Mouse (Mus musculus) limb, embryonic 12.5 days (tissue): Measurements from ENCODE around the gene Rora. TPM values are rescaled to one million over a fixed set of nuclear protein-coding genes. Genes with fewer than 3 reads are reported as not detected.
A peak's percentile ranks its signal among the peaks of the same experiment; 100 is the strongest.

Experiments used
- ATAC-seq: fragments of 200-750 bp; cut with Nextera tagmentation; 2 replicates; pipeline ENCODE4 v1.8.0; 2017; ENCODE audit warnings: low read depth, moderate TSS enrichment; ENCODE audit not compliant: insufficient number of reproducible peaks, insufficient read depth, low FRiP score, low TSS enrichment
- H3K27ac ChIP-seq: fragments of 300-500 bp; sonication (generic); 2 replicates; pipeline ENCODE4 v1.5.1; 2016; ENCODE audit warnings: mild to moderate bottlenecking, moderate library complexity
- H3K27me3 ChIP-seq: fragments of 300-500 bp; sonication (generic); 2 replicates; pipeline ENCODE4 v1.6.1; 2016; ENCODE audit warnings: mild to moderate bottlenecking, moderate library complexity
- H3K36me3 ChIP-seq: fragments of 300-500 bp; sonication (generic); 2 replicates; pipeline ENCODE4 v1.6.1; 2016; ENCODE audit warnings: mild to moderate bottlenecking, moderate library complexity
- H3K4me1 ChIP-seq: fragments of 300-500 bp; sonication (generic); replicated peaks from 2 replicates; pipeline ENCODE4 v1.6.1; 2016
- H3K4me2 ChIP-seq: fragments of 300-500 bp; sonication (generic); 2 replicates; pipeline ENCODE4 v1.6.1; 2016; ENCODE audit warnings: mild to moderate bottlenecking, moderate library complexity
- H3K4me3 ChIP-seq: fragments of 300-500 bp; sonication (generic); replicated peaks from 2 replicates; pipeline ENCODE4 v1.5.1; 2016; ENCODE audit warnings: mild to moderate bottlenecking
- H3K9ac ChIP-seq: fragments of 300-500 bp; sonication (generic); replicated peaks from 2 replicates; pipeline ENCODE4 v1.6.1; 2016; ENCODE audit warnings: mild to moderate bottlenecking, moderate library complexity
- H3K9me3 ChIP-seq: fragments of 300-500 bp; sonication (generic); 2 replicates; pipeline ENCODE4 v1.6.1; 2016; ENCODE audit warnings: mild to moderate bottlenecking, moderate library complexity
- WGBS: fragments of 180-500 bp; shearing (Covaris S2); methylation state at CpG from one replicate; pipeline ENCODE4 v1.1.7; 2016; 5-methylcytosine and 5-hydroxymethylcytosine counted together
- polyA plus RNA-seq: library from polyadenylated mRNA; unstranded; fragments of >200 nt; fragmentation: Nextera tagmentation; extraction: Ambion mirVana; gene quantifications from 2 replicates; pipeline ENCODE4 v1.2.1, GENCODE M21; 2016

Rora gene
- polyA plus RNA-seq, 1 experiment from 2014 or later, result 6.0 TPM

- WGBS, result 82% methylated on average over 17 of the region's 17 CpGs
- H3K27ac ChIP-seq, result no peak overlapping the region
- no peak for ATAC-seq
- H3K9me3 ChIP-seq, result no peaks in the 10 kb centered on the region; the same call in 1 of the 2 replicates
- H3K9ac ChIP-seq, result no peak overlapping the region
- no peaks in the 10 kb centered on the region for H3K36me3 ChIP-seq
- no peak overlapping the region for H3K4me2 ChIP-seq
- no peaks in the 10 kb centered on the region for H3K27me3 ChIP-seq
- peaks cover 21% of the 10 kb centered on the region for H3K4me1 ChIP-seq
- no peak overlapping the region for H3K4me3 ChIP-seq
Measured at GRCm38 (mm10) chr9:69384475-69384874, 730.9 kb downstream of the Rora start.

DNA sequence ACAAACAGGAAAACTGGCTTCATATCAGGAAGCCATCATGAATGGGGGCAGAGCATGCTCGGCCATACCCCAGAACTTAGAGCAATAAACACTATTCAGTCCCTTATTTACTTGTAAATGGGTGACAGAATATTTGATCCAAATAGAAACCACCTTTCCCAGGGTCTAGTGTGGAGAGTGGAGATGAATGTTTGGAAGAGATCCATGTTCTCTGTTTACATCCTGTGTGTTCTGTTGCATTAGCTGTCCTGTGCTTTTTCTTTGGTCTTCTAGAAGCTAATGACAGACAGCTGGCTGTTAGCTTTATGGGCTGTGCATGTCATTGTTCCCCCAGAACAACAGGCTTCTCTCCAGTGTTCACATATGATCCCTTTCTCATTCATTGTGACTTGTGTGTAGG is 731.3 kb downstream of the Rora start:
- Histone ChIP-seq H3K9ac (no peak overlapping the region), H3K4me3 (no peak overlapping the region), H3K4me2 (no peak overlapping the region), H3K27ac (no peak overlapping the region), H3K36me3 (no peaks in the 10 kb centered on the region), H3K27me3 (no peaks in the 10 kb centered on the region), H3K4me1 (peaks cover 21% of the 10 kb centered on the region), H3K9me3 (no peaks in the 10 kb centered on the region; the same call in 1 of the 2 replicates)
- ATAC-seq, result no peak
- 54% methylated on average over 1 of the region's 1 CpGs for WGBS

- ATAC-seq, result no peak
- WGBS, result 87% methylated on average over 4 of the region's 4 CpGs
- H3K27ac ChIP-seq, result no peak overlapping the region
- no peaks in the 10 kb centered on the region; the same call in 1 of the 2 replicates for H3K9me3 ChIP-seq
- H3K27me3 ChIP-seq, result no peaks in the 10 kb centered on the region
- no peaks in the 10 kb centered on the region for H3K36me3 ChIP-seq
- no peak overlapping the region for H3K9ac ChIP-seq
- no peak overlapping the region for H3K4me2 ChIP-seq
- H3K4me1 ChIP-seq, result peaks cover 19% of the 10 kb centered on the region
- H3K4me3 ChIP-seq, result no peak overlapping the region
Measured at GRCm38 (mm10) chr9:69387296-69387695, 733.7 kb downstream of the Rora start.

- no peak for ATAC-seq
- H3K4me2 ChIP-seq, result no peak overlapping the region
- H3K4me1 ChIP-seq, result 0 out of 2 replicates have a peak, but pooled peaks cover 5% of the 10 kb centered on the region
- no peak overlapping the region for H3K27ac ChIP-seq
- no peaks in the 10 kb centered on the region; the same call in 1 of the 2 replicates for H3K9me3 ChIP-seq
- H3K36me3 ChIP-seq, result no peaks in the 10 kb centered on the region
- H3K27me3 ChIP-seq, result no peaks in the 10 kb centered on the region
- H3K4me3 ChIP-seq, result no peak overlapping the region
- WGBS, result 76% methylated on average over 4 of the region's 4 CpGs
- H3K9ac ChIP-seq, result no peak overlapping the region
Measured at GRCm38 (mm10) chr9:69390631-69391030, 737.0 kb downstream of the Rora start.

DNA sequence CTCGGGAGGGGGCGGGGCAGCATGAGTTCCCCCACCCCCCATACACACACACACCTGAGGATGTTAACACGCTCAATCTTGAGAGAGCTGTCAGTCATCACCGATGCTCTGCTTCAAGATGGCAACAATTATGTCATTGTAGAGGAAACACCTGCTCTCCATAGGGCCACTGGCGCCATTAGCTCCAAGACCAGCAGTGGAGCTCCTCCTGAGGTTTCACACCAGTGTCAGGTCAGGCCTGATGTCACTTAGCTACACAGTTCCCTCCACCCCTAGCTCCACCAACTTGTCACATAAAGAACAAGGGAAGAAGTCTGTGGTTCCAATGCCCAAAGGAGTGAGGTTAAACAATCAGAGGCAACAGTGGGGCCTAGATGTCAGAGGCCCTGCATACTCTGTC is 740.6 kb downstream of the Rora start:
- Histone ChIP-seq H3K36me3 (no peaks in the 10 kb centered on the region), H3K9me3 (no peaks in the 10 kb centered on the region), H3K27me3 (no peaks in the 10 kb centered on the region), H3K27ac (no peak overlapping the region), H3K4me1 (peaks cover 11% of the 10 kb centered on the region; the same call in 1 of the 2 replicates), H3K4me2 (no peak overlapping the region), H3K9ac (no peak overlapping the region), H3K4me3 (no peak overlapping the region)
- WGBS, result 86% methylated on average over 5 of the region's 5 CpGs
- ATAC-seq, result no peak

GRCm38 (mm10) chr9:69397432-69397759 is 743.8 kb downstream of the Rora start:
- Histone ChIP-seq H3K9me3 (no peaks in the 10 kb centered on the region), H3K27me3 (no peaks in the 10 kb centered on the region)
- WGBS, result 60% methylated on average over 2 of the region's 2 CpGs

DNA sequence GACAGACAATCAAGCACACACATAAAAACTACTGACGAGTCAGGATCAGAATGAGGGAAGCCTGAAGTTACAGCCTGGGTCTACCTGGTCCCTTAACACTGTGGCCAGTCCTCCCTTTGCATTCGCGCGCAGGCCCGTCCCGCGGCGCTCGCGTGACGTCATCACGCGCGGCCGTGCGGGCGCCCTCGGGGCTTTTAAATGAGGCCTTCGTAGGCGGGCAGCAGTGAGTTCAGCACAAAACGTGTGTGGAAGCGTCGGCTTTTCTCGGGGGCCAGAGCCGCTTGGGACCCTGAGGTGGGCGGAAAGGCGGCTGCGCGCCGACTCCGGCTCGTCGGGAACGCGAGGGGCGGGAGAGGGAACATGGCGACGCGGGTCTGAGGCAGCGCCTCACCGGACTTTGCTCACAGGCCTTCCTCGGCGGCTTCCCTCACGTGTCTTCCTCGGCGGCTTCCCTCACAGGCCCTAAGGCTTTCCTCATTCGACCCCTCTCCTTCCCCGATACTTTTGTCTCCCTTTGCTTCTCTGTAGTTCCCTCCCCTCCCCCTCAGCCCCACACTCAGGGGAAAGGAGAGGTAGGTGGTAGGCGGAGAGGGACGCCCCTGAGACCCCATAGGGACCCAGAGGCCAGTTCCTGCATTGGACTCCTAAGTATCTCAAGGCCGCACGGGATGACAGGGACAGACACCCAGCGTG is 744.3 kb downstream of the Rora start, which contains the start of gene Ice2:
Gene Ice2, plus strand, starts transcription at position 147 of the 693 bp plus-strand sequence.
- H3K9me3 ChIP-seq, result no peaks in the 10 kb centered on the region
- no peaks in the 10 kb centered on the region for H3K27me3 ChIP-seq
- H3K4me3 ChIP-seq, result peak within 1 kb of the TSS; percentile 64
- peaks cover 6% of the 10 kb centered on the region; the same call in 1 of the 2 replicates for H3K4me1 ChIP-seq
- H3K4me2 ChIP-seq, result peak within 1 kb of the TSS; percentile 75
- H3K9ac ChIP-seq, result peak within 1 kb of the TSS; percentile 83
- ATAC-seq, result peak; percentile 75
- H3K27ac ChIP-seq, result peak within 1 kb of the TSS; percentile 94
- under 1% methylated on average over 51 of the region's 53 CpGs for WGBS
- H3K36me3 ChIP-seq, result no peaks in the 10 kb centered on the region

More at GRCm38 (mm10) chr9:69397432-69397759, 743.8 kb downstream of the Rora start:
- H3K9ac ChIP-seq, result 0 out of 2 replicates have a peak overlapping the region, but pooled peaks have one; percentile 83
- H3K4me2 ChIP-seq, result peak overlapping the region; percentile 75
- ATAC-seq, result peak; percentile 56; the same call in 1 of the 2 replicates
- H3K4me3 ChIP-seq, result peak overlapping the region; percentile 64
- H3K4me1 ChIP-seq, result peaks cover 6% of the 10 kb centered on the region; the same call in 1 of the 2 replicates
- no peaks in the 10 kb centered on the region for H3K36me3 ChIP-seq
- H3K27ac ChIP-seq, result peak overlapping the region; percentile 94

DNA sequence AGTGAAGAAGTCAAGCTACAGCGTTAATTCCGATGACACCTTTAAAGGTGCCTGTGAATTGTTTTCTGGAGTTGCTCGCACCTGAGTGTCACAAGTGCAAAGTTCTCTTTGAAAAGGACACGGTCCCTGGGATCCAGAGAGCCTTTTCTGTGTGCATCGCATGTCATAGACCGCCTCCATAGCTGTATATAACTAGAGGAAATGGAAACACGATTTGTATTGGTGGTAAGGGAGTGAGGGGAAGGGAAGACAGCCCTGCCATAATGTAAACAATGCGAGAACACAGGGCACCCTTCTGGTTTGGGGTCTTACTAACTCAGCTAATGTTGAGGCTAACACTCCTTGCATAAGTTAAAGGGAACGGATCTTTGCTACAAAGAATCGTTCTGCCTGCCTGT is 744.9 kb downstream of the Rora start:
- peak overlapping the region; percentile 94 for H3K27ac ChIP-seq
- ATAC-seq, result no peak

DNA sequence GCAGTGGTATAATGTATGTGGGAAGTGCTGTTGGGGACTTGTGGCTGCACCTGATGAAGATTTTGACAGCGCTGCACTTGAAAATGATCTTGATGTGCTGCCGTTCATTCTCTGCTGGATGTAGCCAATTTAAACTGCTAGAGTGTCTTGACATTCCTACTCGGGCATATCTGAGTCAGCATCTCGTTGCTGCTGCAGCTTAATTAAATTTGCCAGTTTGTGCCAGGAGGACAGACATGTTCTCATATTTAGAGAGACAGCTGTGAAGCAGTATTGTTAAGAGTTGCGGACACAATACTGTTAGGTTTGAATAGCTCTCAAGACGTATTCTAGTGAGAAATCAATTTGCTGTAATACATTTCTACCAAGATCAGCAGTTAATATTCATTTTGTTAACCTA is 751.1 kb downstream of the Rora start:
- Histone ChIP-seq H3K9me3 (no peaks in the 10 kb centered on the region), H3K4me2 (no peak overlapping the region), H3K9ac (no peak overlapping the region), H3K4me1 (no peaks in the 10 kb centered on the region), H3K27me3 (no peaks in the 10 kb centered on the region), H3K27ac (no peak overlapping the region), H3K4me3 (no peak overlapping the region), H3K36me3 (peaks cover 9% of the 10 kb centered on the region)
- 83% methylated on average over 6 of the region's 6 CpGs for WGBS
- ATAC-seq, result no peak

More for the DNA sequence above, 744.9 kb downstream of the Rora start:
- Histone ChIP-seq H3K4me1 (peaks cover 6% of the 10 kb centered on the region; the same call in 1 of the 2 replicates), H3K36me3 (no peaks in the 10 kb centered on the region), H3K27me3 (no peaks in the 10 kb centered on the region), H3K4me2 (peak overlapping the region; percentile 75), H3K9ac (peak overlapping the region; percentile 83), H3K9me3 (no peaks in the 10 kb centered on the region), H3K4me3 (peak overlapping the region; percentile 64)
- 11% methylated on average over 10 of the region's 10 CpGs for WGBS

DNA sequence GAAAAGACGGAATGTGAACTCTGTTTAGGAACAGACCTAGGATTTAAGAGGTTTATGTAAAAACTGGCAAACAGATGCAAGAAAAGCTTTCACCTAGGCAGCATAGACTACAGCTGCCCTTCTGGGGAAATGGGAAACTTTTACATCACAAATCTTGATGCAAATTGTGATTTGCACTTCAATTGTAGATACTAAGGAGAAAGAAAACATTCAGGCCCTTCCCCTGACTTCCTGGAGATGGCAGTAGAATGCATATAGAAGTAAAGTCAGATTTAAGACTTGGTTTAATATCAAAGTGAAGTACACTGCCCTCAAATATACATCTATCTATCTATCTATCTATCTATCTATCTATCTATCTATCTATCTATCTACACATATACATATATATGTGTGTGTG is 765.9 kb downstream of the Rora start:
- 85% methylated on average over 1 of the region's 1 CpGs for WGBS
- peaks cover 56% of the 10 kb centered on the region for H3K36me3 ChIP-seq

GRCm38 (mm10) chr9:69430531-69430930 is 776.9 kb downstream of the Rora start:
- peaks cover 58% of the 10 kb centered on the region for H3K36me3 ChIP-seq
- no peak overlapping the region for H3K27ac ChIP-seq
- peaks cover 18% of the 10 kb centered on the region for H3K4me1 ChIP-seq
- 85% methylated on average over 3 of the region's 3 CpGs for WGBS
- ATAC-seq, result no peak
- H3K4me3 ChIP-seq, result no peak overlapping the region
- H3K9ac ChIP-seq, result no peak overlapping the region
- no peaks in the 10 kb centered on the region for H3K9me3 ChIP-seq
- no peak overlapping the region for H3K4me2 ChIP-seq
- no peaks in the 10 kb centered on the region for H3K27me3 ChIP-seq

More for the DNA sequence above, 765.9 kb downstream of the Rora start:
- Histone ChIP-seq H3K9me3 (no peaks in the 10 kb centered on the region), H3K9ac (no peak overlapping the region), H3K4me2 (no peak overlapping the region), H3K4me3 (no peak overlapping the region), H3K27ac (no peak overlapping the region), H3K4me1 (no peaks in the 10 kb centered on the region; the same call in 1 of the 2 replicates), H3K27me3 (no peaks in the 10 kb centered on the region)
- no peak for ATAC-seq
